Mouse (Mus musculus) kidney, embryonic 14.5 days (tissue): ENCODE measurements at regions not wholly inside any gene's neighbourhood (a gene's known extent, or its start where the extent isn't known, plus 50 kb on each side); places are given as distances from the start of the nearest gene placed in this dataset.

Experiments
- ATAC-seq: fragments of 200-750 bp; cut with Nextera tagmentation; 2 replicates; pipeline ENCODE4 v1.8.0; 2017; ENCODE audit warnings: moderate number of reproducible peaks, mild to moderate bottlenecking, moderate TSS enrichment, moderate library complexity; ENCODE audit not compliant: low FRiP score, low TSS enrichment
- H3K27ac ChIP-seq: fragments of 300-500 bp; sonication (generic); 2 replicates; pipeline ENCODE4 v1.5.1; 2014; ENCODE audit warnings: low read depth, mild to moderate bottlenecking, low read length, moderate library complexity, mixed read lengths
- H3K27me3 ChIP-seq: fragments of 300-500 bp; sonication (generic); 2 replicates; pipeline ENCODE4 v1.6.1; 2014; ENCODE audit warnings: mild to moderate bottlenecking, low read length; ENCODE audit not compliant: control insufficient read depth, insufficient read depth
- H3K36me3 ChIP-seq: fragments of 300-500 bp; sonication (generic); 2 replicates; pipeline ENCODE4 v1.6.1; 2014; ENCODE audit warnings: low read length, mixed read lengths; ENCODE audit not compliant: control insufficient read depth, insufficient read depth
- H3K4me1 ChIP-seq: fragments of 300-500 bp; sonication (generic); 2 replicates; pipeline ENCODE4 v1.6.1; 2014; ENCODE audit warnings: low read length, mixed read lengths; ENCODE audit not compliant: control insufficient read depth, insufficient read depth
- H3K4me2 ChIP-seq: fragments of 300-500 bp; sonication (generic); replicated peaks from 2 replicates; pipeline ENCODE4 v1.6.1; 2014; ENCODE audit warnings: low read depth, mild to moderate bottlenecking, low read length
- H3K4me3 ChIP-seq: fragments of 300-500 bp; sonication (generic); 2 replicates; pipeline ENCODE4 v1.5.1; 2014; ENCODE audit warnings: mild to moderate bottlenecking, low read length
- H3K9ac ChIP-seq: fragments of 300-500 bp; sonication (generic); 2 replicates; pipeline ENCODE4 v1.6.1; 2014; ENCODE audit warnings: low read depth, mild to moderate bottlenecking, low read length, moderate library complexity
- H3K9me3 ChIP-seq: fragments of 300-500 bp; sonication (generic); 2 replicates; pipeline ENCODE4 v1.6.1; 2016; ENCODE audit warnings: low read length; ENCODE audit not compliant: control insufficient read depth
- WGBS: fragments of 180-500 bp; shearing (Covaris S2); extraction: QIAGEN DNeasy Blood & Tissue Kit; methylation state at CpG from one replicate; pipeline ENCODE4 v1.1.7; 2014; 5-methylcytosine and 5-hydroxymethylcytosine counted together

- WGBS, result 56% methylated on average over 2 of the region's 2 CpGs
- Histone ChIP-seq H3K4me3 (no peak overlapping the region), H3K36me3 (no peaks in the 10 kb centered on the region), H3K4me2 (no peak overlapping the region), H3K27ac (no peak overlapping the region), H3K27me3 (no peaks in the 10 kb centered on the region), H3K9me3 (no peaks in the 10 kb centered on the region), H3K9ac (no peak overlapping the region), H3K4me1 (no peaks in the 10 kb centered on the region)
- ATAC-seq, result no peak
Observed at GRCm38 (mm10) chr16:79986746-79987145, 895.8 kb upstream of the Tmprss15 start.

GRCm38 (mm10) chr16:79972146-79972545 lies 881.2 kb upstream of the Tmprss15 start:
- Histone ChIP-seq H3K27ac (no peak overlapping the region), H3K9ac (no peak overlapping the region), H3K4me2 (no peak overlapping the region), H3K4me3 (no peak overlapping the region), H3K36me3 (no peaks in the 10 kb centered on the region), H3K9me3 (no peaks in the 10 kb centered on the region), H3K27me3 (no peaks in the 10 kb centered on the region), H3K4me1 (no peaks in the 10 kb centered on the region)
- ATAC-seq, result no peak
- WGBS, result 91% methylated on average over 6 of the region's 6 CpGs

DNA sequence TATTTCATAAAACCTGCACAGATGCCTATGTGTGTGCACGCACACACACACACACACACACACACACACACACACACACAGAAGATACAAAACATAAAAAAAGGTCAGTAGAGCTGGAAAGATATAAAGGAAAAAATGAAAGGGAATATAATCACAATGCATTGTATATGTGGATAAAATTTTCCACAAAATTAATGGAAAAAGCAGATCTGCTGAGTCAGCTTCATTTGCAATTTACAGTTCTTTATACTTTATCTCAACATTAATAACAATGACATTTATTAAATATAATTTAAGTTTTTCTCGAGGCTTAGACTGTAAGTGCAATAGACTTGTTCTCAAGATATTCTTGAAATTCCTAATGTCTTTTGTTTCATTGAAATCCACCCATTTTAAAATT lies 846.1 kb upstream of the Tmprss15 start:
- Histone ChIP-seq H3K9me3 (no peaks in the 10 kb centered on the region), H3K36me3 (no peaks in the 10 kb centered on the region), H3K27ac (no peak overlapping the region), H3K4me2 (no peak overlapping the region), H3K4me3 (no peak overlapping the region), H3K9ac (no peak overlapping the region), H3K27me3 (no peaks in the 10 kb centered on the region), H3K4me1 (no peaks in the 10 kb centered on the region)
- 81% methylated on average over 2 of the region's 2 CpGs for WGBS
- no peak for ATAC-seq

GRCm38 (mm10) chr16:79907126-79907525 lies 816.2 kb upstream of the Tmprss15 start:
- H3K27ac ChIP-seq, result no peak overlapping the region
- H3K9ac ChIP-seq, result no peak overlapping the region
- no peak overlapping the region for H3K4me3 ChIP-seq
- no peaks in the 10 kb centered on the region for H3K4me1 ChIP-seq
- no peak overlapping the region for H3K4me2 ChIP-seq
- H3K27me3 ChIP-seq, result no peaks in the 10 kb centered on the region
- no peak for ATAC-seq
- WGBS, result 75% methylated on average over 1 of the region's 1 CpGs
- no peaks in the 10 kb centered on the region for H3K9me3 ChIP-seq
- no peaks in the 10 kb centered on the region for H3K36me3 ChIP-seq

DNA sequence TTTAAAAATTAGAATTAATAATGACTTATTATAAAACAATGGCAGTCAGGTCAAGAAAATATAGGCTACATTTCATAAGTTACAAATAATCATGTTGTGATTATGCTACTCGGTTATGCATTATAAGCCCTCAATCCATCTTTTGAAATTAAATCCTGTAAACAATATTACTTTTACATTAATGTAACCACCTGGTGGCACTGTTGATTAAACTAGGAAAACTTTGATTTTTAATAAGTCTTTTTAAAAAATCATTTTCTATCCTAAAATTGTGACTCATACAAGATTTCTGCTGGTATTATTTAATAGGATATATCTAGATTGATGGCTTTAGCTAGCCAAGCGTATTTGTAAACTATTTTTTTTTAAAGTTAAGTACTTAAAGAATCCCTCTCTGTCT lies 810.6 kb upstream of the Tmprss15 start:
- H3K36me3 ChIP-seq, result no peaks in the 10 kb centered on the region
- no peak overlapping the region for H3K27ac ChIP-seq
- H3K9me3 ChIP-seq, result no peaks in the 10 kb centered on the region
- H3K4me1 ChIP-seq, result no peaks in the 10 kb centered on the region
- no peaks in the 10 kb centered on the region for H3K27me3 ChIP-seq
- H3K9ac ChIP-seq, result no peak overlapping the region
- H3K4me2 ChIP-seq, result no peak overlapping the region
- H3K4me3 ChIP-seq, result no peak overlapping the region
- ATAC-seq, result no peak
- 75% methylated on average over 2 of the region's 2 CpGs for WGBS

- WGBS, result 54% methylated on average over 3 of the region's 3 CpGs
- no peak for ATAC-seq
Observed at GRCm38 (mm10) chr16:79881855-79882254, 791.0 kb upstream of the Tmprss15 start.

DNA sequence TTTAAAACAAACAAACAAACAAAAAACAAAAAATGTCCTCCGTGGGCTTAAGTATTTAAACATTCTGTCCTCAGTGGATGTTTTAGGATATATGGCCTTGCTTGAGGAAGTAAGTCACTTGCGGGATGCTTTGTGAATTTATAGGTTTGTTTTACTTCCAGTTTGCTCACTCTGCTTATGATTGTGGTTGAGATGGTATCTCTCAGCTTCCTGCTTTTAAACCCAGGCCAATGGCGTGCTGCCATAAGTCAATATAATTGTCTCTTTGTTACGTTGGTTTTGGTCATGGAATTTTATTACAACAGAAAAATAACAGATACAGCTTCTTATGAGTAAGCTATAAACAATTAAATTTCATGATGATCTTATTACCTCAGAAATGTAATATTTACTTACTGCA lies 787.2 kb upstream of the Tmprss15 start:
- no peaks in the 10 kb centered on the region for H3K4me1 ChIP-seq
- H3K4me2 ChIP-seq, result no peak overlapping the region
- H3K27ac ChIP-seq, result no peak overlapping the region
- WGBS, result 52% methylated on average over 4 of the region's 4 CpGs
- no peaks in the 10 kb centered on the region for H3K9me3 ChIP-seq
- no peak overlapping the region for H3K9ac ChIP-seq
- no peak overlapping the region for H3K4me3 ChIP-seq
- no peaks in the 10 kb centered on the region for H3K27me3 ChIP-seq
- H3K36me3 ChIP-seq, result no peaks in the 10 kb centered on the region
- ATAC-seq, result no peak

More at GRCm38 (mm10) chr16:79881855-79882254, 791.0 kb upstream of the Tmprss15 start:
- Histone ChIP-seq H3K27me3 (no peaks in the 10 kb centered on the region), H3K4me3 (no peak overlapping the region), H3K9me3 (no peaks in the 10 kb centered on the region), H3K27ac (no peak overlapping the region), H3K36me3 (no peaks in the 10 kb centered on the region), H3K4me2 (no peak overlapping the region), H3K4me1 (no peaks in the 10 kb centered on the region), H3K9ac (no peak overlapping the region)

DNA sequence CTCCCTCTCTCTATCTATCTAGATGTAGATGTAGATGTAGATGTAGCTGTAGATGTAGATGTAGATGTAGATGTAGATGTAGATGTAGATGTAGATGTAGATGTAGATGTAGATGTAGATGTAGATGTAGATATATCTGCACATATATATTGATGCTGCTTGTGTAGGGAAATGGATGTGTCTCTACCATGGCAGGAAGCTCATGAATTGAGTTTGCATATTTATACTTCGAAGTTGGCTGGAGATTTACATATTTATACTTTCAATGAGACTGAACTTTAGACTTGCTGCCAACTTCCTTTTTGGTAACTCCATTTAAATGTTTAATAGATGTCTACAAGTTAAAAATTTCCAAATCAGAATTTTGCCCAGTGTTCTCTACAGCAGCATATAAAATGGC lies 785.9 kb upstream of the Tmprss15 start:
- no peaks in the 10 kb centered on the region for H3K4me1 ChIP-seq
- H3K4me3 ChIP-seq, result no peak overlapping the region
- no peaks in the 10 kb centered on the region for H3K36me3 ChIP-seq
- no peak overlapping the region for H3K27ac ChIP-seq
- H3K27me3 ChIP-seq, result no peaks in the 10 kb centered on the region
- H3K9ac ChIP-seq, result no peak overlapping the region
- no peak for ATAC-seq
- no peak overlapping the region for H3K4me2 ChIP-seq
- WGBS, result 77% methylated on average over 1 of the region's 1 CpGs
- H3K9me3 ChIP-seq, result no peaks in the 10 kb centered on the region

GRCm38 (mm10) chr16:79870578-79871270 lies 779.8 kb upstream of the Tmprss15 start:
- H3K9ac ChIP-seq, result no peak overlapping the region

More at GRCm38 (mm10) chr16:79870578-79871270, 779.8 kb upstream of the Tmprss15 start:
- Histone ChIP-seq H3K27me3 (no peaks in the 10 kb centered on the region), H3K36me3 (no peaks in the 10 kb centered on the region), H3K27ac (no peak overlapping the region), H3K4me3 (no peak overlapping the region), H3K9me3 (no peaks in the 10 kb centered on the region), H3K4me1 (no peaks in the 10 kb centered on the region), H3K4me2 (no peak overlapping the region)
- WGBS, result 91% methylated on average over 8 of the region's 8 CpGs
- no peak for ATAC-seq
